Mouse (Mus musculus): ENCODE results near the gene Bud23. TPM values are rescaled to one million over a fixed set of nuclear protein-coding genes. Genes with fewer than 3 reads are reported as not detected.

Bud23 gene
- polyA plus RNA-seq, 1 experiment from 2014 or later = 115 TPM

DNA sequence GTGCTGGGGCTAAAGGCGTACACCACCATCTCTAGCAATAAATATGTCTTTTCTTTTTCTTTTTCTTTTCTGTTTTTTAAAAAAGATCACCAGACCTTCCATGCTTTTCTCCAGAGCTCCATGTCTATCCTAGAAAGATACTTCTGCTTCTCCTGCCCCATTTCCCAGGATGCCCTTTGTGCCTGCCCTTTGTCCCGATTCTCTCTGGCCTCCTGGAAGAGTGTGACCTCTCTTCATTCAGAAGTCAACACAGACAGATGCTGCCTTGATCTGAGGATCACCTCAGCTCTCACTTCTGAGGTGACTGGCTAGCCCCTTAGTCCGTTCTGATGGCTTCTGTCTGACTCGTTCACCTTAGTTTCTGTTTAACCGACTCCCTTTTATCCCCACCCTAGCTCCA, 15.8 kb upstream of the Bud23 start:
- WGBS = 89% methylated on average over 5 of the region's 5 CpGs
- no peaks in the 10 kb centered on the region for H3K27me3 ChIP-seq

GRCm38 (mm10) chr5:135079578-135079977, 14.8 kb upstream of the Bud23 start:
- Histone ChIP-seq H3K27me3 (no peaks in the 10 kb centered on the region), H3K27ac (replicated peaks) (no peak overlapping the region), H3K9me3 (replicated peaks) (no peaks in the 10 kb centered on the region), H3K4me2 (replicated peaks) (no peak overlapping the region), H3K9ac (no peak overlapping the region), H3K36me3 (0 out of 2 replicates have a peak, but pooled peaks cover 3% of the 10 kb centered on the region), H3K4me3 (replicated peaks) (no peak overlapping the region), H3K4me1 (peaks cover 16% of the 10 kb centered on the region)
- WGBS = 96% methylated on average over 2 of the region's 2 CpGs
- no peak for ATAC-seq (ENCODE audit: insufficient number of reproducible peaks, low FRiP score, low TSS enrichment, low read depth)

More for the DNA sequence above, 15.8 kb upstream of the Bud23 start:
- H3K9me3 ChIP-seq (replicated peaks) = no peaks in the 10 kb centered on the region
- H3K27ac ChIP-seq (replicated peaks) = no peak overlapping the region
- no peak overlapping the region for H3K9ac ChIP-seq
- no peak overlapping the region for H3K4me3 ChIP-seq (replicated peaks)
- no peak for ATAC-seq (ENCODE audit: insufficient number of reproducible peaks, low FRiP score, low TSS enrichment, low read depth)
- H3K4me2 ChIP-seq (replicated peaks) = no peak overlapping the region
- peaks cover 16% of the 10 kb centered on the region for H3K4me1 ChIP-seq
- H3K36me3 ChIP-seq = no peaks in the 10 kb centered on the region

GRCm38 (mm10) chr5:135078482-135078810, 13.7 kb upstream of the Bud23 start:
- no peak overlapping the region for H3K27ac ChIP-seq (replicated peaks)
- peak; percentile 31; the same call in 1 of the 2 replicates for ATAC-seq (ENCODE audit: insufficient number of reproducible peaks, low FRiP score, low TSS enrichment, low read depth)
- no peaks in the 10 kb centered on the region for H3K27me3 ChIP-seq
- H3K36me3 ChIP-seq = 0 out of 2 replicates have a peak, but pooled peaks cover 3% of the 10 kb centered on the region
- H3K4me1 ChIP-seq = peaks cover 22% of the 10 kb centered on the region
- no peaks in the 10 kb centered on the region for H3K9me3 ChIP-seq (replicated peaks)
- H3K4me2 ChIP-seq (replicated peaks) = peak overlapping the region; percentile 80
- peak overlapping the region; percentile 93 for H3K4me3 ChIP-seq (replicated peaks)
- peak overlapping the region; percentile 93 for H3K9ac ChIP-seq
- WGBS = under 1% methylated on average over 11 of the region's 11 CpGs

GRCm38 (mm10) chr5:135077564-135078481, 13.1 kb upstream of the Bud23 start, which contains the start of gene Vps37d:
Vps37d (minus strand) TSS chr5:135078266.
- peak within 1 kb of the TSS; percentile 93 for H3K9ac ChIP-seq
- H3K4me3 ChIP-seq (replicated peaks) = peak within 1 kb of the TSS; percentile 93
- H3K4me1 ChIP-seq = peaks cover 28% of the 10 kb centered on the region
- H3K27me3 ChIP-seq = no peaks in the 10 kb centered on the region
- peak within 1 kb of the TSS; percentile 80 for H3K4me2 ChIP-seq (replicated peaks)
- peak; percentile 83 for ATAC-seq (ENCODE audit: insufficient number of reproducible peaks, low FRiP score, low TSS enrichment, low read depth)
- H3K36me3 ChIP-seq = peaks cover 5% of the 10 kb centered on the region
- WGBS = under 1% methylated on average over 72 of the region's 83 CpGs
- H3K27ac ChIP-seq (replicated peaks) = peak within 1 kb of the TSS; percentile 89
- no peaks in the 10 kb centered on the region for H3K9me3 ChIP-seq (replicated peaks)

GRCm38 (mm10) chr5:135076931-135077505, 12.3 kb upstream of the Bud23 start:
- ATAC-seq (ENCODE audit: insufficient number of reproducible peaks, low FRiP score, low TSS enrichment, low read depth) = peak; percentile 55
- Histone ChIP-seq H3K27me3 (no peaks in the 10 kb centered on the region), H3K4me3 (replicated peaks) (peak overlapping the region; percentile 93), H3K4me2 (replicated peaks) (peak overlapping the region; percentile 80), H3K9me3 (replicated peaks) (no peaks in the 10 kb centered on the region), H3K9ac (peak overlapping the region; percentile 93), H3K36me3 (peaks cover 13% of the 10 kb centered on the region), H3K27ac (replicated peaks) (peak overlapping the region; percentile 89), H3K4me1 (peaks cover 28% of the 10 kb centered on the region)
- 13% methylated on average over 14 of the region's 14 CpGs for WGBS

- Histone ChIP-seq H3K9me3 (replicated peaks) (no peaks in the 10 kb centered on the region), H3K27me3 (no peaks in the 10 kb centered on the region), H3K4me1 (peaks cover 28% of the 10 kb centered on the region), H3K36me3 (peaks cover 16% of the 10 kb centered on the region), H3K4me2 (replicated peaks) (peak overlapping the region; percentile 80; the same call in 1 of the 2 replicates), H3K9ac (no peak overlapping the region), H3K27ac (replicated peaks) (no peak overlapping the region), H3K4me3 (replicated peaks) (peak overlapping the region; percentile 93; the same call in 1 of the 2 replicates)
- WGBS = 89% methylated on average over 14 of the region's 14 CpGs
- no peak for ATAC-seq (ENCODE audit: insufficient number of reproducible peaks, low FRiP score, low TSS enrichment, low read depth)
Measured at GRCm38 (mm10) chr5:135076368-135076767, 11.6 kb upstream of the Bud23 start.

DNA sequence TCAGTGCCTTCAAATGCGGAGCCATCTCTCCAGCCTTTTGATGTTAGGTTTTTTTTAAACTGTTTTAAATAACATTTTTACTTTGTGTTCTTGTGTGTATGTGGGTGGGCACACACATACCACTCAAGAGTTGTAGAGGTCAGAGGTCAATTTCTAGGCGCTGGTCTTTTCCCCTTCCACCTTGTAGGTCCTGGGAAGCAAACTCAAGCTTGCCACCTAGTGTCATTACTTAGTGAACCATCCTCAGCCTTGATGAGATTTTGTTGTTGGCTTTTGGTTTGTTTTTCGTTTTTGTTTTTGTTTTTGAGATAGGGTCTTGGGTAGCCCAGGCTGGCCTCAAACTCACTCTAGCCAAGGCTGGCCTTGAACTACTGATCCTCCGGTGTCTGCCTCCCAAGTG, 10.9 kb upstream of the Bud23 start:
- 70% methylated on average over 4 of the region's 4 CpGs for WGBS
- H3K27ac ChIP-seq (replicated peaks) = no peak overlapping the region
- ATAC-seq (ENCODE audit: insufficient number of reproducible peaks, low FRiP score, low TSS enrichment, low read depth) = no peak
- H3K36me3 ChIP-seq = peaks cover 16% of the 10 kb centered on the region
- no peak overlapping the region for H3K9ac ChIP-seq
- H3K4me2 ChIP-seq (replicated peaks) = no peak overlapping the region
- peaks cover 28% of the 10 kb centered on the region for H3K4me1 ChIP-seq
- no peaks in the 10 kb centered on the region for H3K9me3 ChIP-seq (replicated peaks)
- H3K27me3 ChIP-seq = no peaks in the 10 kb centered on the region
- H3K4me3 ChIP-seq (replicated peaks) = no peak overlapping the region

GRCm38 (mm10) chr5:135073349-135074150, 8.8 kb upstream of the Bud23 start:
- Histone ChIP-seq H3K9ac (no peak overlapping the region), H3K9me3 (replicated peaks) (no peaks in the 10 kb centered on the region), H3K27ac (replicated peaks) (no peak overlapping the region), H3K27me3 (no peaks in the 10 kb centered on the region), H3K4me1 (peaks cover 27% of the 10 kb centered on the region), H3K4me2 (replicated peaks) (peak overlapping the region; percentile 19; the same call in 1 of the 2 replicates), H3K4me3 (replicated peaks) (no peak overlapping the region), H3K36me3 (peaks cover 16% of the 10 kb centered on the region)
- ATAC-seq (ENCODE audit: insufficient number of reproducible peaks, low FRiP score, low TSS enrichment, low read depth) = no peak
- 29% methylated on average over 23 of the region's 26 CpGs for WGBS

DNA sequence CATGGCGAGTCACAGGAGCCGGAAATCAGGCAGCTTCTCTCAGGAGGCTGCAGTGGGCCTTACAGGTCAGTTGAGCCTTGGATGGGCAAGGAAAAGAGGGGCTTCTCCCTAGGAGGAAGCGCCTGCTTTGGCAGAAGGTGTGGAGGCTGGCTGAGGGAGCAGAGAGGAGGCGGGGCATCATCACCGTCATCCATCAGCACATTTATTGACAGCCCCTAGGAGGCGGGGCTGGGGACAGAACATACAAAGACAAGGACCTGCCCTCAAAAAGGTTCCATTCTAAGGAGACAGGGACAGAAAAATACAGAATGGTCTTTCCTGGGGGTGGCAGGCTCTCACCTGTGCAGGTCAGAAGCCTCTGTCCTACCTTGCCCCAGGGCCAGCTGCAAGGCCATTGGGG, 8.0 kb upstream of the Bud23 start:
- Histone ChIP-seq H3K4me1 (peaks cover 23% of the 10 kb centered on the region), H3K36me3 (peaks cover 23% of the 10 kb centered on the region), H3K27ac (replicated peaks) (no peak overlapping the region), H3K4me3 (replicated peaks) (no peak overlapping the region), H3K27me3 (no peaks in the 10 kb centered on the region), H3K4me2 (replicated peaks) (no peak overlapping the region), H3K9ac (no peak overlapping the region), H3K9me3 (replicated peaks) (no peaks in the 10 kb centered on the region)
- WGBS = 75% methylated on average over 6 of the region's 6 CpGs
- no peak for ATAC-seq (ENCODE audit: insufficient number of reproducible peaks, low FRiP score, low TSS enrichment, low read depth)

GRCm38 (mm10) chr5:135072061-135072460, 7.3 kb upstream of the Bud23 start:
- Histone ChIP-seq H3K27me3 (no peaks in the 10 kb centered on the region), H3K27ac (replicated peaks) (no peak overlapping the region), H3K9ac (no peak overlapping the region), H3K4me2 (replicated peaks) (no peak overlapping the region), H3K4me1 (peaks cover 21% of the 10 kb centered on the region), H3K36me3 (peaks cover 29% of the 10 kb centered on the region), H3K9me3 (replicated peaks) (no peaks in the 10 kb centered on the region), H3K4me3 (replicated peaks) (no peak overlapping the region)
- no peak for ATAC-seq (ENCODE audit: insufficient number of reproducible peaks, low FRiP score, low TSS enrichment, low read depth)
- 89% methylated on average over 2 of the region's 2 CpGs for WGBS

DNA sequence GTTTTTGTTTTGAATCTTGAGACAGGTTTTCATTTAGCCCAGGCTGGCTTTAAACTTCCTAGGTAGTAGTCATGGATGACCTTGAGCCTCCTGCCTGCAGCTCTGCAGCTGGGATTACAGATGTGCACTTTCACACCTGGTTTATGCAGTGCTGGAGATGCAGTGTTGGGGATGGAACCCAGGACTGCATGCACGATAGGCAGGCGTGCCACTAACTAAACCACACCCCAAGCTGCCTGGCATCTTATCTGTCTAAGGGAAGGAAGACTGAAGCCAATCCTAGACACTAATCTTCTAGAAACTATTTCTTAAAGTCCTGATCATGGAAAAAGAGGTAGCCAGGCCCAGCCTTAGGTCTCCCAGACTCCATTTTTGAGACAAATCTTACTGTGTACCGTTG, 5.7 kb upstream of the Bud23 start:
- no peaks in the 10 kb centered on the region for H3K27me3 ChIP-seq
- no peak overlapping the region for H3K27ac ChIP-seq (replicated peaks)
- peaks cover 20% of the 10 kb centered on the region for H3K4me1 ChIP-seq
- no peak for ATAC-seq (ENCODE audit: insufficient number of reproducible peaks, low FRiP score, low TSS enrichment, low read depth)
- no peak overlapping the region for H3K9ac ChIP-seq
- no peaks in the 10 kb centered on the region for H3K9me3 ChIP-seq (replicated peaks)
- H3K4me3 ChIP-seq (replicated peaks) = no peak overlapping the region
- 81% methylated on average over 3 of the region's 3 CpGs for WGBS
- peaks cover 37% of the 10 kb centered on the region for H3K36me3 ChIP-seq
- no peak overlapping the region for H3K4me2 ChIP-seq (replicated peaks)

Data from embryonic facial prominence, embryonic 15.5 days (tissue).